Mouse (Mus musculus) CH12.LX (cell line): Measurements from ENCODE around the gene Prss30. TPM values are rescaled to one million over a fixed set of nuclear protein-coding genes. Genes with fewer than 3 reads are reported as not detected.

Experiments
- DNase-seq: peaks from one replicate; pipeline ENCODE4 v3.0.0-alpha.2; 2013; ENCODE audit errors: extremely low read depth
- H3K27ac ChIP-seq: 2 replicates; pipeline ENCODE4 v1.5.1; 2012; ENCODE audit warnings: low read depth, mild to moderate bottlenecking, control low read depth, moderate library complexity; ENCODE audit not compliant: insufficient read depth
- H3K27me3 ChIP-seq: replicated peaks from 2 replicates; pipeline ENCODE3; 2012; ENCODE audit warnings: inconsistent platforms
- H3K36me3 ChIP-seq, 2 experiments: replicated peaks in 1 of 2; 2 replicates each; pipeline versions ENCODE3 to v1.6.1; 2012; ENCODE audit warnings: inconsistent platforms in 1 of 2, low read length in 1 of 2, mild to moderate bottlenecking in 1 of 2, mixed read lengths in 1 of 2, moderate library complexity in 1 of 2; ENCODE audit not compliant: control insufficient read depth in 1 of 2, insufficient read depth in 1 of 2
- H3K4me1 ChIP-seq, 2 experiments: 2 replicates each; pipeline ENCODE4 v1.6.1; 2012; ENCODE audit warnings: inconsistent platforms in 1 of 2, moderate library complexity in 1 of 2; ENCODE audit not compliant: insufficient read depth in 2 of 2, control insufficient read depth in 1 of 2
- H3K4me2 ChIP-seq: 2 replicates; pipeline ENCODE4 v1.6.1; 2012; ENCODE audit warnings: low read depth, mild to moderate bottlenecking, control low read depth; ENCODE audit not compliant: poor library complexity, insufficient read depth, severe bottlenecking
- H3K4me3 ChIP-seq, 3 experiments: fragments of 150-350 bp in 1 of 3; sonication (generic) in 1 of 3; replicated peaks in 1 of 3; 2 replicates each; pipeline versions ENCODE3 to v1.5.1; 2011 to 2012; ENCODE audit warnings: low read depth in 2 of 3, low read length in 2 of 3, mild to moderate bottlenecking in 2 of 3, moderate library complexity in 2 of 3, control low read depth in 1 of 3, improper control_type of control experiment in 1 of 3, inconsistent platforms in 1 of 3, mixed read lengths in 1 of 3; ENCODE audit not compliant: poor library complexity in 1 of 3
- H3K79me2 ChIP-seq: replicated peaks from 2 replicates; pipeline ENCODE4 v1.6.1; 2012; ENCODE audit warnings: mild to moderate bottlenecking, moderate library complexity; ENCODE audit not compliant: control insufficient read depth, poor library complexity, insufficient read depth, severe bottlenecking; ENCODE audit errors: extremely low read depth
- H3K9ac ChIP-seq: 2 replicates; pipeline ENCODE4 v1.6.1; 2012; ENCODE audit warnings: low read depth, mild to moderate bottlenecking, control low read depth, moderate library complexity; ENCODE audit not compliant: insufficient read depth
- H3K9me3 ChIP-seq: replicated peaks from 2 replicates; pipeline ENCODE3; 2012; ENCODE audit warnings: low read length, inconsistent platforms, mixed read lengths
- BHLHE40 ChIP-seq: IDR thresholded peaks from 2 replicates; pipeline ENCODE4 v1.6.1; 2011; ENCODE audit warnings: mild to moderate bottlenecking, low read depth, low read length, improper control_type of control experiment
- CHD1 ChIP-seq: IDR thresholded peaks from 2 replicates; pipeline ENCODE4 v1.6.1; 2012; ENCODE audit warnings: low read depth, low read length, improper control_type of control experiment, inconsistent platforms
- CTCF ChIP-seq, 2 experiments: IDR thresholded peaks in 1 of 2; conservative IDR thresholded peaks in 1 of 2; 2 replicates each; pipeline ENCODE4 v1.5.1; 2011 to 2012; ENCODE audit warnings: low read depth in 2 of 2, low read length in 2 of 2, improper control_type of control experiment in 1 of 2, inconsistent platforms in 1 of 2, mild to moderate bottlenecking in 1 of 2, moderate library complexity in 1 of 2
- E2F4 ChIP-seq: IDR thresholded peaks from 2 replicates; pipeline ENCODE4 v1.6.1; 2011; ENCODE audit warnings: low read depth, low read length, improper control_type of control experiment; ENCODE audit not compliant: insufficient replicate concordance
- ELF1 ChIP-seq: IDR thresholded peaks from 2 replicates; pipeline ENCODE4 v1.6.1; 2014; ENCODE audit warnings: low read depth, mild to moderate bottlenecking, inconsistent platforms, low read length, improper control_type of control experiment
- JUND ChIP-seq: conservative IDR thresholded peaks from 2 replicates; pipeline ENCODE4 v1.6.1; 2011; ENCODE audit warnings: low read depth, low read length, improper control_type of control experiment
- MAFK ChIP-seq: IDR thresholded peaks from 2 replicates; pipeline ENCODE4 v1.6.1; 2011; ENCODE audit warnings: low read length, improper control_type of control experiment; ENCODE audit not compliant: insufficient replicate concordance
- MAX ChIP-seq: IDR thresholded peaks from 2 replicates; pipeline ENCODE4 v1.6.1; 2011; ENCODE audit warnings: low read length, improper control_type of control experiment
- MEF2A ChIP-seq: IDR thresholded peaks from 2 replicates; pipeline ENCODE4 v1.6.1; 2014; ENCODE audit warnings: low read depth, mild to moderate bottlenecking, inconsistent platforms, low read length, improper control_type of control experiment, borderline replicate concordance
- MYC ChIP-seq: IDR thresholded peaks from 2 replicates; pipeline ENCODE4 v1.6.1; 2011; ENCODE audit warnings: low read depth, mild to moderate bottlenecking, improper control_type of control experiment, low read length
- NRF1 ChIP-seq: IDR thresholded peaks from 2 replicates; pipeline ENCODE4 v1.6.1; 2014; ENCODE audit warnings: low read depth, mild to moderate bottlenecking, inconsistent platforms, low read length, improper control_type of control experiment, moderate library complexity
- POLR2A ChIP-seq: IDR thresholded peaks from 2 replicates; pipeline ENCODE4 v1.6.1; 2011; ENCODE audit warnings: low read depth, mild to moderate bottlenecking, improper control_type of control experiment, low read length
- RCOR1 ChIP-seq: conservative IDR thresholded peaks from 2 replicates; pipeline ENCODE4 v1.6.1; 2012; ENCODE audit warnings: low read depth, mild to moderate bottlenecking, inconsistent platforms, low read length, improper control_type of control experiment
- SIN3A ChIP-seq: IDR thresholded peaks from 2 replicates; pipeline ENCODE4 v1.6.1; 2012; ENCODE audit warnings: low read length, improper control_type of control experiment, inconsistent platforms
- SMC3 ChIP-seq: IDR thresholded peaks from 2 replicates; pipeline ENCODE4 v1.6.1; 2011; ENCODE audit warnings: low read depth, low read length, improper control_type of control experiment
- TBP ChIP-seq: conservative IDR thresholded peaks from 2 replicates; pipeline ENCODE4 v1.6.1; 2011; ENCODE audit warnings: low read depth, low read length, improper control_type of control experiment
- TCF12 ChIP-seq: IDR thresholded peaks from 2 replicates; pipeline ENCODE4 v1.6.1; 2014; ENCODE audit warnings: low read depth, mild to moderate bottlenecking, inconsistent platforms, low read length, improper control_type of control experiment
- UBTF ChIP-seq: IDR thresholded peaks from 2 replicates; pipeline ENCODE4 v1.6.1; 2012; ENCODE audit warnings: low read depth, mild to moderate bottlenecking, inconsistent platforms, low read length, improper control_type of control experiment, moderate library complexity
- dilution Hi-C: fragments of 300-500 bp; cut with MboI; formaldehyde crosslinking; loops from 2 replicates; pipeline ENCODE4 v1.14.3; 2020; ENCODE audit warnings: low sequenced_read_pairs; ENCODE audit not compliant: extremely low pct_unique_long_range_greater_than_20kb, extremely low pct_ligation_motif_present
- in situ Hi-C: fragments of 300-500 bp; cut with MboI; formaldehyde crosslinking; loops from 3 replicates; pipeline ENCODE4 v1.14.3; 2019; ENCODE audit warnings: low sequenced_read_pairs, low pct_ligation_motif_present, low pct_unique_long_range_greater_than_20kb, mixed read lengths
- polyA plus RNA-seq: library from polyadenylated mRNA; unstranded; fragments of >175 nt; gene quantifications from 2 replicates; pipeline ENCODE4 v1.2.1, GENCODE M21; 2012; ENCODE audit warnings: low read depth; ENCODE audit not compliant: insufficient read length
- total RNA-seq, 2 experiments: library from RNA; depleted of rRNA; stranded (reverse); fragments of 300-350 nt in 1 of 2; fragments of >200 nt in 1 of 2; gene quantifications; 2 replicates each; pipeline ENCODE4 v1.2.3; 2012 to 2014

The Prss30 gene
- total and polyA plus RNA-seq, 3 experiments = 0.30 to 0.69 TPM; not detected in 1

DNA sequence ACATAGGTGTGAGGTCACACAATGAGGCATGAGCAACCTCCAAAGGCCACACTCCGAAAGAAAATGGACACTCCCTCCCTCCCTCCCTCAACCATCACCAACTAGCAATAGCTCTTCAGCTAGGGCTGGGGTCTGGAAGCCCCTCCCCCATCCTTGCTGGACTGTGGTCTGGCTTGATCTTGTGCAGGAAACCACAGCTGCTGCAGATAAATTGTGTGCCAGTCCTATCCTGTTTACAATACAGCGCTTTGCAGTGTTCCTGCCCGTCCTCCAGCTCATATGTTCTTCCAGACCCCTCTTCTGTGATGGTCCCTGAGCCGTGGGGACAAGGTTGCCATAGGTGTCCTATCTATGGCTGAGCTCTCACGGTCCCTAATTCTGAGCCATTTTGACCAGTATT lies 49.2 kb downstream of the Prss30 start:
- in situ Hi-C loops = no loop called here

DNA sequence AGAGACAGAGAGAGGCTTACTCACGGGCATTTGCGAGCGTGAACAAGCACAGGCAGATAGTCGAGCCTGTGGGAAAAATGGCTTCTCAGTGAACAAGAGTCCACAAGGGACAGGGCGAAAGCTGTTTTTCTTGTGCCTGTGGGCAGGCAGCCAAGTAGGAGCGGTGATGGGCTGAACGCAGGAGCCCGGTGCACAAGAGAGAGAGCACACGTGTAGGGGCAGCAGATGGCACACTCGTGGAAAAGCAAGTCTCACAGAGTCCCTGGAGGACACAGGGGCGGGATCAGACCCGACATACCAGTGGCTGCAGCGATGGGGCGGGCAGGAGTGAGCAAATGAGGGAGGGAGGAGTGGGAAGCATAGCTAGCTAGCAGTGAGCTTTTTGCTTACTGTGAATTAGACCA lies 55.3 kb downstream of the Prss30 start:
- dilution Hi-C loops = no loop called here
- Histone ChIP-seq H3K79me2 (no peaks in the 10 kb centered on the region), H3K27ac (no peak overlapping the region), H3K4me1 (peaks cover 0 to 10% of the 10 kb centered on the region in 2 experiments; a peak in 2 of 4 replicates), H3K27me3 (peaks cover 29% of the 10 kb centered on the region), H3K9ac (peak overlapping the region; percentile 39), H3K4me3 (peak overlapping the region; percentile 49 to 61 (median 59)), H3K9me3 (no peaks in the 10 kb centered on the region), H3K36me3 (no peaks in the 10 kb centered on the region), H3K4me2 (peak overlapping the region; percentile 79)
- TF ChIP-seq POLR2A (0 out of 2 replicates have a peak, but pooled peaks have one; percentile 21), CHD1 (no peak), TBP (0 out of 2 replicates have a peak, but pooled peaks have one; percentile 55), NRF1 (no peak), MYC (peak; percentile 45; the same call in 1 of the 2 replicates), MAX (peak; percentile 21; the same call in 1 of the 2 replicates), BHLHE40 (peak; percentile 58), ELF1 (0 out of 2 replicates have a peak, but pooled peaks have one; percentile 1)
- in situ Hi-C loops = no loop called here
- DNase-seq = peak; percentile 65

More for the DNA sequence above, 49.2 kb downstream of the Prss30 start:
- Histone ChIP-seq H3K79me2 (no peaks in the 10 kb centered on the region), H3K4me2 (no peak overlapping the region), H3K4me1 (no peaks in the 10 kb centered on the region), H3K9me3 (no peaks in the 10 kb centered on the region), H3K4me3 (no peak overlapping the region), H3K36me3 (no peaks in the 10 kb centered on the region), H3K27ac (no peak overlapping the region), H3K9ac (no peak overlapping the region), H3K27me3 (peaks cover 50% of the 10 kb centered on the region)
- TF ChIP-seq CTCF (conservative IDR thresholded peaks at IDR 0.05 in 1 of 2, IDR thresholded peaks at IDR 0.05 in 1 of 2; ENCODE audit: low read depth in 2 of 2, low read length in 2 of 2) (no peak), SMC3 (no peak), MEF2A (no peak), ELF1 (no peak), MAFK (no peak), SIN3A (no peak), MYC (no peak), TCF12 (no peak), E2F4 (no peak), CHD1 (no peak), UBTF (no peak), JUND (no peak), RCOR1 (no peak)
- dilution Hi-C loops = no loop called here
- no peak for DNase-seq
